Mouse (Mus musculus) C2C12 (cell line): Measurements from ENCODE around the gene B3galnt1.

Experiments
- CEBPB ChIP-seq: IDR thresholded peaks from one replicate; pipeline ENCODE4 v1.6.1; 2011; ENCODE audit warnings: low read depth, mild to moderate bottlenecking, control low read depth, moderate library complexity
- CTCF ChIP-seq: IDR thresholded peaks from one replicate; pipeline ENCODE4 v1.5.1; 2011; ENCODE audit not compliant: control insufficient read depth, insufficient read depth, insufficient read length
- MAX ChIP-seq: IDR thresholded peaks from one replicate; pipeline ENCODE4 v1.6.1; 2011; ENCODE audit warnings: mild to moderate bottlenecking, control low read depth
- MYOD1 ChIP-seq: IDR thresholded peaks from one replicate; pipeline ENCODE4 v1.6.1; 2011; ENCODE audit warnings: low read depth; ENCODE audit not compliant: control insufficient read depth, insufficient read length
- USF1 ChIP-seq: IDR thresholded peaks from one replicate; pipeline ENCODE4 v1.6.1; 2011; ENCODE audit warnings: low read depth, mild to moderate bottlenecking, control low read depth, moderate library complexity

DNA sequence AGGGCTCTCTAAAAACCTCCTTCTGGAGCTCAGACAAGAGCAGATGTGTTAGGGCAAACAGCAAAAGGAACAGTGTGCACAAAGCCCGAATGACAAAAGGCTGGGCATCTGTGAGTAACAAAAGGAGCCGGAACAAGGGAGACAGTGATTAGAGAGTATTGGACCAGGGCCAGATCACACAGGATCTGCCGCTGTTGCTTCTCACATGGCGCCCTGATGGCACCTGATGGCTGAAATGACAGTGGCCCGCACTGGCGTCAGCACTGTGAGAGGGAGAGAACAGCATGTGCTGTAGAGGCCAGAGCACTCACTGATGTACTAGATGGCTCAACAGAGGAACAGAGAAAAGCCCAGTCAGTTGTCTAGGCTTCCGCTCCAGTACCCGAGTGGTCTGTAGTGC lies 55.8 kb downstream of the B3galnt1 start:
- no peak for TF ChIP-seq CTCF
- no peak for TF ChIP-seq MYOD1
- TF ChIP-seq USF1 = no peak
- no peak for TF ChIP-seq MAX
- TF ChIP-seq CEBPB = no peak
